9 mouse cellular contexts compared by ENCODE assay signal in the genomic region with DNA sequence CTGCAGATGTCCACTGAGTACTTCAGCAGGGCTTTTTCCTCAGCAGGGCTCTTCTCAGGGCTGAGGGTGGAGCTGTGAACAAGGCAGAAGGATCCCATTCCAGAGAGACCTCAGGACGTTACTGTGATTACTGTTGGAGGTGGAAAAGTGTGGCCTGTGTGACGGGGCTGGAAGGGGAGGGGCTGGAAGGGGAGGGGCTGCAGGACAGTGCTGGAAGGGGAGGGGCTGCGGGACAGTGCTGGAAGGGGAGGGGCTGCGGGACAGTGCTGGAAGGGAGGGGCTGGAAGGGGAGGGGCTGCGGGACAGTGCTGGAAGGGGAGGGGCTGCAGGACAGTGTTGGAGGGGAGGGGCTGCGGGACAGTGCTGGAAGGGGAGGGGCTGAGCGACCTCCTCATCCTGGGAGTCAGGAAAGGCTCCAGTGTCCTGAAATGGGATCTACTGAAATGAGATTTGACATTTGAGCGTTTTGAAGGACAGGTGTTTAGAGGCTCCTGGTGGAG.
DNase-seq lines count a peak whose midpoint lies in the region; ATAC-seq lines count a peak whose summit lies in the region.
"Had no signal": no experiment of that assay in that cellular context is flagged by ENCODE, and none has a peak within 500 bp of the region (broad histone marks: within the 10 kb centered on the region; RNA-seq: fewer than 3 reads in every experiment).

No protein-coding gene starts in this region.

- WGBS in heart, embryonic 10.5 days = 3% methylated on average over 8 of the region's 8 CpGs
- WGBS in embryonic facial prominence, embryonic 10.5 days = 0% methylated on average over 8 of the region's 8 CpGs
- WGBS in intestine, embryonic 15.5 days = 2% methylated on average over 5 of the region's 8 CpGs
- WGBS in midbrain, embryonic 11.5 days = 0% methylated on average over 8 of the region's 8 CpGs

- no peak overlapping the region for H3K9ac ChIP-seq in intestine, embryonic 15.5 days
- H3K9ac ChIP-seq in midbrain, embryonic 11.5 days (ENCODE audit: low read length) = no peak overlapping the region; the same call in 1 of the 2 replicates

- peak overlapping the region; percentile 65 for H3K27ac ChIP-seq in heart, embryonic 10.5 days
- H3K27ac ChIP-seq in embryonic facial prominence, embryonic 10.5 days (replicated peaks) = peak overlapping the region; percentile 81
- peak overlapping the region; percentile 39; the same call in 1 of the 2 replicates for H3K27ac ChIP-seq in intestine, embryonic 15.5 days
- H3K27ac ChIP-seq in midbrain, embryonic 11.5 days (ENCODE audit: low read depth, low read length) = no peak overlapping the region

- H3K4me2 ChIP-seq in intestine, embryonic 15.5 days (replicated peaks) = peak overlapping the region; percentile 46
- peak overlapping the region; percentile 4 for H3K4me2 ChIP-seq in midbrain, embryonic 11.5 days

- H3K4me1 ChIP-seq in heart, embryonic 10.5 days = peaks cover 36% of the 10 kb centered on the region
- peaks cover 37% of the 10 kb centered on the region for H3K4me1 ChIP-seq in embryonic facial prominence, embryonic 10.5 days
- peaks cover 6% of the 10 kb centered on the region for H3K4me1 ChIP-seq in intestine, embryonic 15.5 days (replicated peaks)
- peaks cover 6% of the 10 kb centered on the region; the same call in 1 of the 2 replicates for H3K4me1 ChIP-seq in midbrain, embryonic 11.5 days (ENCODE audit: control insufficient read depth, insufficient read depth, low read length)

- no peaks in the 10 kb centered on the region for H3K9me3 ChIP-seq in heart, embryonic 10.5 days
- H3K9me3 ChIP-seq in embryonic facial prominence, embryonic 10.5 days = no peaks in the 10 kb centered on the region; the same call in 1 of the 2 replicates
- H3K9me3 ChIP-seq in intestine, embryonic 15.5 days = no peaks in the 10 kb centered on the region
- H3K9me3 ChIP-seq in midbrain, embryonic 11.5 days (ENCODE audit: control insufficient read depth, low read length) = no peaks in the 10 kb centered on the region
- H3K9me3 ChIP-seq: G1E had no signal

- peak overlapping the region; percentile 43 for H3K4me3 ChIP-seq in heart, embryonic 10.5 days
- peak overlapping the region; percentile 44 for H3K4me3 ChIP-seq in embryonic facial prominence, embryonic 10.5 days
- H3K4me3 ChIP-seq in intestine, embryonic 15.5 days (replicated peaks) = no peak overlapping the region
- H3K4me3 ChIP-seq in midbrain, embryonic 11.5 days (ENCODE audit: low read depth, low read length) = no peak overlapping the region

- H3K27me3 ChIP-seq in heart, embryonic 10.5 days (ENCODE audit: insufficient read depth, poor library complexity, severe bottlenecking) = peaks cover 12% of the 10 kb centered on the region; the same call in 1 of the 2 replicates
- H3K27me3 ChIP-seq in embryonic facial prominence, embryonic 10.5 days (replicated peaks; ENCODE audit: low read depth, poor library complexity, severe bottlenecking) = peaks cover 5% of the 10 kb centered on the region
- H3K27me3 ChIP-seq in intestine, embryonic 15.5 days (replicated peaks) = no peaks in the 10 kb centered on the region
- no peaks in the 10 kb centered on the region for H3K27me3 ChIP-seq in midbrain, embryonic 11.5 days (ENCODE audit: control insufficient read depth, insufficient read depth, low read length)

- ATAC-seq in intestine, embryonic 15.5 days = peak; percentile 75
- peak; percentile 81 for ATAC-seq in midbrain, embryonic 11.5 days (ENCODE audit: low FRiP score)

- DNase-seq in heart, embryonic 10.5 days (ENCODE audit: low spot score) = peak; percentile 87
- DNase-seq in heart, postnatal 25 days (ENCODE audit: low spot score) = no peak
- DNase-seq in embryonic facial prominence, embryonic 10.5 days (ENCODE audit: low spot score) = peak; percentile 85
- DNase-seq in midbrain, embryonic 11.5 days (ENCODE audit: low spot score, missing footprints) = no peak
- no peak for DNase-seq in left cerebral cortex, adult 9 months (ENCODE audit: low spot score in 2 of 2)
- DNase-seq in right cerebral cortex, postnatal 14 days = no peak
- no peak for DNase-seq in thymus, postnatal 25 days

- intact Hi-C loops in heart, postnatal 25 days (cut with DNase I) = no loop called here

- H3K36me3 ChIP-seq in heart, embryonic 10.5 days = no peaks in the 10 kb centered on the region
- no peaks in the 10 kb centered on the region for H3K36me3 ChIP-seq in embryonic facial prominence, embryonic 10.5 days (replicated peaks)
- H3K36me3 ChIP-seq in intestine, embryonic 15.5 days = no peaks in the 10 kb centered on the region; the same call in 1 of the 2 replicates
- H3K36me3 ChIP-seq in midbrain, embryonic 11.5 days (ENCODE audit: control insufficient read depth, insufficient read depth, low read length) = no peaks in the 10 kb centered on the region
- H3K36me3 ChIP-seq: G1E had no signal

Comparison
In these comparisons a context has a peak if more than half of its experiments do, and no peak if none do; other contexts are left out.
1. DNase-seq: peak in heart, embryonic 10.5 days (single experiment) and embryonic facial prominence, embryonic 10.5 days (single experiment); none in heart, postnatal 25 days (single experiment), midbrain, embryonic 11.5 days (single experiment), left cerebral cortex, adult 9 months (0 of 2), right cerebral cortex, postnatal 14 days (single experiment) and thymus, postnatal 25 days (single experiment).
2. H3K4me3 ChIP-seq: peak in heart, embryonic 10.5 days (single experiment) and embryonic facial prominence, embryonic 10.5 days (single experiment); none in intestine, embryonic 15.5 days (single experiment) and midbrain, embryonic 11.5 days (single experiment).